Mouse (Mus musculus) adrenal gland, postnatal 14 days (tissue): ENCODE measurements at regions not wholly inside any gene's neighbourhood (a gene's known extent, or its start where the extent isn't known, plus 50 kb on each side); places are given as distances from the start of the nearest gene placed in this dataset.

Source experiments
- DNase-seq: peaks from one replicate; pipeline ENCODE4 v3.0.0; 2021; ENCODE audit warnings: mixed read lengths

GRCm38 (mm10) chr3:148324911-148325621 lies 665.3 kb downstream of the Adgrl2 start:
- DNase-seq, result no peak

DNA sequence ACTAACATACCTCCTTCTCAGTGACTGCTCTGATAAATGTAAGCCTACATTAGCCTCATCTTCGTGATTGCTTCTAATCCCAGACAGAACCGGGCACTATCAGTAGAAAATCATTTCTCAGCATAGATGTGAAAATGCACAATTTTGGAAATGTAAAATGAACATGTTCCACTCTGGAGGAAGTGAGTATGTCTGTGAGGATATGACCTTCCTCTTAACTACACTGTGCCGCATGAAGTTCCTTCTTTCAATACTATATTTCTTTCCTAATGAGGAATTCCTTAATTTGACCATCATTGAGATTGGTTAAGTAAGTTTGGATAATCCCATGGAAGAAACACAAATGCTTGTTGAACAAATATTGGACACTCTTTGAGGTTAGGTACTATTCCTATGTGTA lies 668.5 kb downstream of the Adgrl2 start:
- DNase-seq, result no peak

DNA sequence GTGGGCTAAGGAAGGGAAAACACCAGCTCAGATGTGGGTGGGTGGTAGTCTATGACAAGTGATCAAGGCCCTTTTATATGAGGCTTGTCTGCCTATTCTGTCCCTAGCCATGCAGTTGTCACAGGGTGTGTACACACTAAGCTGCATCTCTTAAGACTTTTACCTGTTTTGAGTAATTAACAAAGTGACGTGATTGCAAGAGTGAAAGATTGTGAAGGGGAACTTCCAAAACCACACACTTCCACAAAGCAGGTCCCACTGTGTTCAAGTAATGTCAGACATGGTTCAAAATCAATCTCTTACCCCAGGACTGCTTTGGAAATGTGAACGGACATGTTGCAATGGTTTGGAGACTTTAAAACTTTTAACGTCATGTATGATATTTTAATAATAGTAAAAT lies 674.2 kb downstream of the Adgrl2 start:
- no peak for DNase-seq

DNA sequence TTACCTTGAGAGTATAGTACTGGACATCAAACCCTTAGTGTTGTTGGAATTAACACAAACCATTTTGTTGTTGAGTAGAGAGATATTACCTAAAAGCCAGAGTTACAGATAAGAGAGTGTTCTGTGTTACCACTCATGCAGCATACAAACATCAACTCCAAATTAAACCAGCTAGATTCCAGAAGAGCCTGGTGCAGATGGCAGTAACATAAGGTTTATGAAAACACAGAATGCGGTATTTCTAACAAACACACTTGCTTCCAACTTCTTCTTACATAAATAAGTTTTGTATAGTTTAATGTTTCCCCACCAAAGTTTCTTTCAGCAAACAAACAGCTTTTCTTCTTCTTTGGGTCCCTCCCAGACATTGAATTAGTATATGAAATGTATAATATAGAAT lies 675.1 kb downstream of the Adgrl2 start:
- DNase-seq, result no peak

DNA sequence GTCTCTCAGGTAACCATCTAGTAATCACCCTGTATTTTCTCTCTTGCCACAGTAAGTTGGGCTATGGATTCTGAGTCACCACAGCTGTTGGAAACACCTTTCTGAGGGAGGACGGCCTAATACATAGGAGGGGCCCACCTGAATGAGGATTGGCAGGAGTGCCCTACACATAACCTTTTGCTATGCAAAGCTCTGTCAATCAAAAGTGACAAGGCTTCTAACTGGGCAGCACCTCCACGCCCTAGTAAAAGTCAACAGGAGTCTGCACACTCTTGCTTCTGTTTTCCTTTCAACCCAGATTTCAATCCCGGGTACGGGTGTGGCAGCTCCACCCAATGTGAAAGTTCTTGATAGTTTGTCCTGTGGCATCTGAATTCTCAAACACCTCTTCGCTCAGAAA lies 694.8 kb downstream of the Adgrl2 start:
- no peak for DNase-seq

DNA sequence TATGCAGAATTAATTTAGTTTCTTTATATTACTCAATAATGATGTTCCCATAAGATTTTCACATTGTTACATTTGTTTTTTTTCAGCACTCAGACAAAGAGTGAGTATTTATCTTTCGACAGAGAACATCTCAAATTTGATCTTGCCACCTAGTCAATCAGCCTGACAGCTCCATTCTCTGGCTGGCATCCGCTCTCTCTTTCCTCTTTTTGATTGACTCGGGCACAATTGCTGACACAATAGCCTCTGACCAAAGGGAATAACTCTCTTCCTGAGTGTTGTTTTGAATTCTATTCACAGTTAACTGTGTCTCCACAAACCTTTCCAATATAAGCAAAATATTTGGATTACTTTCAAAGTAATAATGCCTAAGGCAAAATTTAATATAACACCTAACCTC lies 711.4 kb downstream of the Adgrl2 start:
- no peak for DNase-seq

DNA sequence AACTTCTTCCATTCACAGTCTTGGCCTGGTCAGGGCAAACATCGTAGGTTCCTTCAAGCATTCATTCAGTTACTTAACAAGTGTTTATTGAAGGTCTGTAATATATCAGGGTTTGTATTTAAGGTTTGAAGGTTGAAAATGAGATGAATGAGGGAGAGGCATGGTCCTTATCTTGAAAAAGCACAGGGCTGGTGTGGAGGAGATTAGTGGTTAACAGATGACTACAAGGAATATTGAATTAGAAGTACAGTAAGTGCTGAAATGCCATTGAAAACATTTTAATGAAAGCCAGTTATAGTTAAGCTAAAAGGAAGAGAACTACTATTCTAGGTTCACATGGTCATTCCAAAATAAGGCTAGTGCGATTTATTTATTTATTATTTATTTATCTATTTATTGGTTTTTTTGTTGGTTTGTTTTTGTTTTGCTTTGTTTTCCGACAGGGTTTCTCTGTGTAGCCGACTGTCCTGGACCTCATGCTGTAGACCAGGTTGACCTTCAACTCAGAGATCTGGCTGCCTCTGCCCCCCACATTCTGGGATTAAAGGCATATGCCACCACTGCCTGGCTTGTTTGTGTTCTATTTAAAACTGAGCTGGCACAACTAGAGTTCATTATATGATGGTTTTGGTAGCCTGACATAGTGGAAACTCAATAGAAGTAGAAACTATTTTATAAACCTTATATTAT lies 718.1 kb downstream of the Adgrl2 start:
- no peak for DNase-seq

DNA sequence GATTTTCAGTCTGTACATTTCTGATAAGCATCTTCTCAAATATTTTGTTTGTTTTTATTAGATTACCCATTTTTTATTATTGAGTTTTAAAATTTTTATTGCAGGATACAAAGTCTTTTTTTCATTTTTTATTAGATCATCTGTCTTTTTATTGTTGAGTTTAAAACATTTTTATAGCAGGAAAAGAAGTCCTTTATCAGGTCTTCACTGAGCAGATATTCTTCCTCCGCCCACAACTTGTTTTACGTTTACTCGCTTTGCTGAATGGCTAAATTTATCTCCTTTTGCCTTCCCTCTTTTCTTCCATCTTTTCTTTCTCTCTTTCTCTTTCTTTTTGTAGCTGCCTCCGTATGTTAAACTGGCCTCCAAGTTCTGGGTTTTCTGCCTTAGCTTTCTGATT lies 721.5 kb downstream of the Adgrl2 start:
- no peak for DNase-seq

DNA sequence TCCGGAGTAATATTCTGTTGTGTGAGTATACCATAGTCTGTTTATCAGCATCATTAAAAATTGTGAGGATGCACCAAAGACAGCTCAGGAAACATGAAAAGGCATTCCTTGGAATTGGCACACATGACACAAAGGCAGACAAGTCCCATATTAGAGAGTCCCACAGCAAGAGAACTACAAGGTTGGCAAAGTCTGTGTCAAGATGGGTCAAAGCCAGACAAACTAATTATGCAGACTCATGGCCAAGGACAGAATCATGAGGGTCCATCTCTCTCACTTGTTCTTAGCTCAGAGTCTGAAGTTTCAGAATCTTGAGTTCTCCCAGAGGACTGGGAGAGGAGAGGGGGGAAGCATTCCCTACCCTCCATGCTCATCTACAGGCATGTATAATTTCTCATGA lies 731.1 kb downstream of the Adgrl2 start:
- no peak for DNase-seq

GRCm38 (mm10) chr3:148248617-148249016 lies 741.7 kb downstream of the Adgrl2 start:
- DNase-seq, result peak; percentile 56

GRCm38 (mm10) chr3:148246786-148247185 lies 743.6 kb downstream of the Adgrl2 start:
- DNase-seq, result no peak

DNA sequence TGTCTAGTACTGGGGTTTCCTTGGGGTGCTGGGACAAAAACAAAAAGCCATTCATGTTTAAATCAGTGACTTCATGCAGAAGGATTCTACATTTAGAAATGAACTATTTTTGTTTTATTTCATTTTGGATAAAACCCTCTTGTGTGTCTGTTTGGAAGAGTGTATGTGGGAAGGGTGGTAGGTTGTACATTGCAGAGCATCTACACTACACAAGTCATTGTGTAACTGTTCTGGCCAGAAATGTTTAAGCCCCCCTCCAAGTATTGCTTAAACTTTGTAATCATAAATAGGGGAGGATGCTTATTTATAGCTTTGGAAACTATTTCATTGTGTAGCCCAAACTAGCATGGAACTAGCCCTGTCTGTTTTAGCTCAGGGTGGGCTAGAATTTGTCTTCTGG lies 752.3 kb downstream of the Adgrl2 start:
- DNase-seq, result no peak

DNA sequence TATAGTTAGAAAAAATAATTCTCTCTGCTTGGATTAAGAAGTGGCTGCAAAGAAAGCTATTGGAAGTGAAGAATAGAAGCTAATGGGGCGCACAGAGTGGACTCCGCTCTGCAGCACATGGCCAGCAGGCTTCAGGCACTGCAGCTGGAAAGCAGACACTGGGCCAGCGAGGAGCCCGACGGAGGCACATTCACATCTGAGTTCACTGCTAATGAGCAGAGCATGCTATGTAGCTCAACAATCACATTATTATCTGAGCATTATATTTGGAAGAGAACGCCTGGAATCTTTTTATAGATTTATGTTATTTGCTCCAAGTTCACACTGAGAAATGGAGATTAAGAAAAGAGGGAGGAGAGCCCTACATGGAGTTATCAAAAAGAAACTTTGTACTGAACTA lies 752.8 kb downstream of the Adgrl2 start:
- no peak for DNase-seq

- DNase-seq, result no peak
Measured at GRCm38 (mm10) chr3:148233616-148234015, 756.7 kb downstream of the Adgrl2 start.

GRCm38 (mm10) chr3:148229192-148229591 lies 761.2 kb downstream of the Adgrl2 start:
- DNase-seq, result no peak

GRCm38 (mm10) chr3:148228002-148228707 lies 762.2 kb downstream of the Adgrl2 start:
- no peak for DNase-seq

DNA sequence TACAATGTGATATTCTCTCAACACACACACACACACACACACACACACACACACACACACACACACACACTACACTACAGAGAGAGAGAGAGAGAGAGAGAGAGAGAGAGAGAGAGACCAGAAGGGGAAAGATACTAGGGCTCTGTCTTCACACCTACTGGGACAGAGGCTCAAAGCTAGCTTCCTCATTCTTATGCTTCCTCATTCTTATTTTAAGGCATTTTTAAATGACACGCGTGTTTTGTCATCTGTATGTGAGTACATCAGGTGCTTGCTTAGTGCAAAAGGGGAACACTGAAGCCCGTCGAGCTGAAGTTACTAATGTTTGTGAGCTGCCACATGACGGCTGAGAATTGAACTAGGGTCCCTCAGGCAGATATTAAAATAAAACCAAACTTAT lies 769.5 kb downstream of the Adgrl2 start:
- no peak for DNase-seq

DNA sequence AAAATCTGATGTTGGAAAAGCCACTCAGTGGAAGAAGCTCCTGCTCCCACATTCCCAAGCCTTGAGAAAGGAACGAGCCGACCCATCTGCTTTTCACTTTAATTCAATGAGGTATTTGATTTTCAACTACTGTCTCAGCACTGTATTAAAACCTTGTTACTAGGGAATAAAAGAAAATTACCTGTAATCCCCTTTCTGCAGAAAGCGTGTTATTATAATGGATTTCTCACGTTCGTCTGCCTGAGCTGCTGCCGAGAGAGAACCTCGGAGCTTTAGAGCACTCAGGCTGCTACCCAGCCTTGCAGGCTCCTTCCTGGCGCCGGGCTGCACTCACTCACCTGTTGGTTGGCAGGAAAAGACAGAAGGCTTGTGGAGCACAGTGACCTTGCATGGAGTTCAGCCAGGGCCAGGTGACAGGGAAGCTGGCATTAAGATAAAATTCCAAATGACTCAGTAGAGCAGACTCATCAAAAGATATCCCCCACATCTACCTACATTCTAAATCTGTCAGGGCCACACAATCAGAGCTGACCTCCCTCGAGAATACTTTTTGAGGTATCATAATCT lies 770.2 kb downstream of the Adgrl2 start:
- DNase-seq, result no peak

DNA sequence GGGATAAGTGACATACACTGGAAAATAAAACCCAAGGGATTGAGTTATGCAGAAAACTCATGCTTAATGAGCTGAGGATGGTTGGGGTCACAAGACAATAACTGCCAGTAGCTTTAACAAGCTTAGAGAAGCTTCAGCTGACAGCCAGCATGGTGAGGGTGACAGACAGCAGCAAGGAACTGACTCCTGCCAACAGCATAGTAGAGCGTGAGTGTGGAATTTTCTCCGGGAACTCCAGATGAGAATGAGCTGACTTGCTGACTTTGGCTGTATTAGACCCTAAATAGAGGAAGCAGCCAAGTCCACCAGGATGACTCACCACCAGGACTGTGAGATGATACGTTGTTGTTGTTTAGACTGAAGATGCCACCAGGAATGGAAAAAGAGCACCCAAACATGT lies 788.2 kb downstream of the Adgrl2 start:
- DNase-seq, result no peak

DNA sequence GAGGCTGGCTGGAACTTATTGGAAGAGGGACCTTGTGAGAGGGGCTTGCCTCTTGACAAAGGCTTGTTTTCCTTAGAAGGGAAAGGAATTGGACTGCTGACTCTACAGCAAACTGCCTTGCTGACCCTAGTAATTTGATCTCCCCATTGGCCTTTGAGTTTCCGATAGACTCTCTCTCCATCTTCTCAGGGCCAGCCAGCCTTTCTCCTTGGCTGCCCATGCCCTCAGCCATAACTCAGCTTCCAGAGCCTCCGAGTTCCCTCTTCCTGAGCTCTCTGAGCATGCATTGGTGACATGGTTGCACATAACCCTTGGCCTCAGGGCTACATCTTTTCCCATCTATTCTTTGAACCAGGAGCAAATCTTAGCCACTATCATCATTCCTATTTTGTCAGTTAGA lies 803.7 kb downstream of the Adgrl2 start:
- DNase-seq, result no peak

- DNase-seq, result no peak
Measured at GRCm38 (mm10) chr3:148167556-148167955, 822.8 kb downstream of the Adgrl2 start.

GRCm38 (mm10) chr3:148159059-148159458 lies 831.3 kb downstream of the Adgrl2 start:
- no peak for DNase-seq

- no peak for DNase-seq
Measured at GRCm38 (mm10) chr3:148158533-148158932, 831.8 kb downstream of the Adgrl2 start.
